Mouse (Mus musculus) urinary bladder, postnatal 10 days (tissue): ENCODE data around the gene Ncbp3.

Experiments used
- DNase-seq: peaks from one replicate; pipeline ENCODE4 v3.0.0; 2022; ENCODE audit warnings: low spot score

Gene Ncbp3

DNA sequence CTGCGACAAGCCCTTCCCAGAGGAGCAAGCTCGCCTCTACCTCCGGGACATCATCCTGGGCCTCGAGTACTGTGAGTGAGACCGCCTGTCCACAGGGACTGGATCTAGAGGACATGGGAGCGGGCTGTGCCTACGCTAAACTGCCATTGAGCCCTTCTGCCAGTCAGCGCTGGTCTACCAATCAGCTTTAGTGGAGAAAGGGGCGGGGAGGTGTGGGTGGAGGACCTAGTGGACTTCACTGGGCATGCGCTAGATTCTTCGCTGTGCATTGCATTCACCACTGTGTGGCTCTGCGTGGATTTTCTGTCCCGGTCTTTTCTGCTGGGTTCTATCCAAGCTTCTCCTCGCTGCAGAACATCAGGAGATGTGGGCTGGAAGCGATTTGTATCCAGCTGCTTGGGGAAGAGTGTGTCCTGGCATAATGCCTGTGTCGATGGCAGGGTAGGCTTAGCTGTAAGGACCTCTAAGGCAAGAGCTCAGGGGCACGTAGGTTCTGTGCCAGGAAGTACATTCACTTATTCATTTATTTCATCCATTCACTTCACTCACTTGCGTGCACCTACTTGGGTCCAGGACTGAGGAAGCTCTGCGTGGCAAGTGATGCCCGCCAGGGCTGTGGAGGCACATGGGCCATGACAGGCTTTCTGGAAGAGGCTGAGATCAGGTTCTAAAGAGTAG is 16.6 kb upstream of the Ncbp3 start:
- no peak for DNase-seq

- no peak for DNase-seq
Measured at GRCm38 (mm10) chr11:73031536-73031935, 16.0 kb upstream of the Ncbp3 start.

DNA sequence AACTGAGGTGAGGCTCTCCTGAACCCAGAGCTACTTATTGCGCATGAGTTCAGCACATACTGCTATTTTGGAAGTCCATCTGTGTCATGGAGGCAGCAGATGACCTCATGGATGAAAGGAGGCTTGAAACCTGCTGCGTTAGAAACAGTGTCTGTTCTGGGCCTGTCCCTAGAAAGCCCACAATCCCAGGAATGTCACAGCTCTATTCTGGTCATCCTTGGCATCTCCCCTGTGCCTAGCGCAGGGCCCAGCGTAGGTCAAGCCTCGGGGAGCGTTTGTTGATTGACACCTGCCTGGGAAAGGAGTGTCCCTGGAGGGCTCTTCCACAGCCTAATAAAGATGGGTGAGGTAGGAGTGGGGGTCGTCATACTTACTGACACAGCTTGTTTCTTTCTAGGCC is 11.5 kb upstream of the Ncbp3 start:
- DNase-seq, result no peak

DNA sequence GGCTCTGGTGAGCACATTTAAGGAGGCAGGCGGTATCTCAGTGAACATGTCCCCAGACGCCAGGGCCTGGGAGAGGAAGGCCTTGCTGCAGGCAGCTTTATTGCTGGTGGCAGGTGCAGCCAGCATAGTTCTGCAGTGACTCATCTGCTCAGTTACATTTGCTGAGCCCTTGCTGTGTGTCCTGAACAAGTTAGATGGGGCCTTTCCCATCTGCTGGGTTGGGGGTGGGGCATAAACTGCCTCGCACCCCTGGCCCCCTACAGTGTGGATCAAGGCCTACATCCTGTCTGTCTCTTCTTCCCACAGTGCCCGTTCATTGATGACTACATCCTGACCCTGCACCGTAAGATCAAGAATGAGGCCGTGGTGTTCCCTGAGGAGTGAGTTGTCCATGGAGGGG is 10.7 kb upstream of the Ncbp3 start:
- no peak for DNase-seq

DNA sequence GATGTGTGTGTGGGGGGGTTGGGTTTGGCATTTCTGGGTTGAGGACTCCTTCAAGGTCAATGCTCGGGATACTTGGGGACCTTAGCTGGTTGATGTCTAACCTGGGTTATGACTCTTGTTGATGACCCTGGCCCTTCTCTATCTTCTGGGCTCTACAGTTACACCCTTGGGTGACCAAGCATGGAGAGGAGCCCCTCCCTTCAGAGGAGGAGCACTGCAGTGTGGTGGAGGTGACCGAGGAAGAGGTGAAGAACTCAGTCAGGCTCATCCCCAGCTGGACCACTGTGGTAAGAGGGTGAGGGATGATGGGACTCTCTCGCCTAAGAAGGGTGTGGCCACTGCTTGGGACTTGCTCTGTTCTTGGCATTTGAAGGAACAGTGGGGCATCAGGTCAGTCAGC is 9.9 kb upstream of the Ncbp3 start:
- no peak for DNase-seq

GRCm38 (mm10) chr11:73039102-73039799 is 8.3 kb upstream of the Ncbp3 start:
- DNase-seq, result no peak

DNA sequence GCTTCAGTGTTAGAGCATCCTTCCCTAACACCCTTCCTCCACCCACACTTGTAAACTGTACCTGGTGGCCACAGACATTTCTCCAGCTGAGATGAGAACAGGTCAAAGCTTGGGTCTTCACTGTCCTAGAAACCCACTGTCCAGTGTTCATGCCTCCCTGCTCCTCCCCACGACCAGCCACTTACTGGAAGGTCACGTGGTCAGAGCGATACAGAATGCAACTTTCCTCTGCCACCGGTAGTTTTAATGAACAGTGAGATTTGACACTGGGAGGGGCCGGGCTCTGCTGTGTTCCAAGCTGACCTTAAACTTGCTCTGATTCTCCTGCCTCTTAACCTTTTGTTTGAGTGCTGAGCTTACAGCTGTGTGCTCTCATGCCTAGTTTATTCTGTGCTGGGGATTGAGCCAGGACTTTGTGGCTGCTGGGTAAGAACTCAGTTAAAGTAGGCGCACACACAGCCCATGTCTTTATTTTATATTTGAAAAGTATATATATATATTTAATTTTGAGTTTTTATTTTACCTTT is 3.3 kb upstream of the Ncbp3 start:
- DNase-seq, result no peak

- no peak for DNase-seq
Measured at GRCm38 (mm10) chr11:73044789-73045188, 2.8 kb upstream of the Ncbp3 start.

GRCm38 (mm10) chr11:73048030-73048876 is 670 bp downstream of the Ncbp3 start:
- DNase-seq, result no peak

- no peak for DNase-seq
Measured at GRCm38 (mm10) chr11:73049335-73049734, 1.8 kb downstream of the Ncbp3 start.

GRCm38 (mm10) chr11:73052795-73053194 is 5.2 kb downstream of the Ncbp3 start:
- no peak for DNase-seq

GRCm38 (mm10) chr11:73057701-73058100 is 10.1 kb downstream of the Ncbp3 start:
- no peak for DNase-seq

- DNase-seq, result no peak
Measured at GRCm38 (mm10) chr11:73059630-73060029, 12.0 kb downstream of the Ncbp3 start.

- DNase-seq, result no peak
Measured at GRCm38 (mm10) chr11:73061413-73061812, 13.8 kb downstream of the Ncbp3 start.

DNA sequence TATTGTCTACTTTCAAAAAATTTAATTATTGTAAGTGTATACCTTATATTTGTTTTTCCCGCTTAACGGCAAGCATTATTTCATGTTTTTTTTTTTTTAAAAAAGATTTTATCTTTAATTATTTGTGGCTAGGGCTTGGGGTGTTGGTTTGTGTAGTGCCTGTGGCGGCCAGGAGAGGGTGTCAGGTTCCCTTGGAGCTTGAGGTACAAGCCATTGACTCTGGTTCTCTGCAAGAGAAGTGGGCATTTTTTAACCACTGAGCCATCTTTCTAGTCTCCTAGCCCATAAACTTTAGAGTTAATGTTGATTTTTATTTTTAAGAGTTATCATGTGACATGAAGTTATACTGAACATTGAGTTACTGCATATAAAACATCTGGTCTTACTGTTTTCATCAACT is 24.3 kb downstream of the Ncbp3 start:
- no peak for DNase-seq

DNA sequence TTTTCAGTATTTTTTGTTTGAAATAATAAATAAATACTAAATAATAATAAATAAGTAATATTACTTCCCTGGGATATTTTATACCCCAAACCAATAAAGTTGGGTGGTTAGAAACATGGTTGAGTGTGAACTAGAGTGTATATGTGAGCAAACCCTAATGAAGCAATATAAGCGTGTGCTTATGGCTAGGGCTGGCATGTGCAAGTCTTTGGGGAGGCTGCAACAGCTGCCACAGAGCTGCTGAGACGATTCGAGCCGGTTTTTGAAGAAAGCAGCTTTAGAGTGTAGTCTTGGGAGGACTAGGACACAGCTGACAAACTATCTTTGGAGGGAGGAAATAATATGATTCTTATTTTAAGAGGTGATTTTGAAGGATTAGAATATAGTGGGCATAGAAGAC is 28.7 kb downstream of the Ncbp3 start:
- no peak for DNase-seq

DNA sequence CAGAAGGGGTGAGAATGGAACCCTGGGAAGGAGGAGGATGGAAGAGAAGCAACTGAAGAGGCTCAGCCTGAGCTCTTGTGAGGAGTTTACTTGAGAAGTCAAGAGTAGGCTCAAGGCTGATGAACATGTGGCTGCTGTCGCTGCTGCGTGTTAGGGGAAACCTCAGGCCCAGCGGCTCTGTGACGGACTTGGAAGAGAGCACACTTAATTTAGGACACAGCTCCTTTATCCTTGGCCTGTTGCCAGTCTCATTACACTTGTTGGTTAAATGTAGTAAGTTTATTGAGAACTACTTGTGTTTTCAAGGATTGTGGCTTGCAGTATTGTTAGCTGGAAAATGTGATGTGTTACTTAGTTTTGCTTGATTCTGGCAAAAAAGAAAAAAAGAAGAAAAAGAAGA is 29.1 kb downstream of the Ncbp3 start:
- DNase-seq, result no peak

DNA sequence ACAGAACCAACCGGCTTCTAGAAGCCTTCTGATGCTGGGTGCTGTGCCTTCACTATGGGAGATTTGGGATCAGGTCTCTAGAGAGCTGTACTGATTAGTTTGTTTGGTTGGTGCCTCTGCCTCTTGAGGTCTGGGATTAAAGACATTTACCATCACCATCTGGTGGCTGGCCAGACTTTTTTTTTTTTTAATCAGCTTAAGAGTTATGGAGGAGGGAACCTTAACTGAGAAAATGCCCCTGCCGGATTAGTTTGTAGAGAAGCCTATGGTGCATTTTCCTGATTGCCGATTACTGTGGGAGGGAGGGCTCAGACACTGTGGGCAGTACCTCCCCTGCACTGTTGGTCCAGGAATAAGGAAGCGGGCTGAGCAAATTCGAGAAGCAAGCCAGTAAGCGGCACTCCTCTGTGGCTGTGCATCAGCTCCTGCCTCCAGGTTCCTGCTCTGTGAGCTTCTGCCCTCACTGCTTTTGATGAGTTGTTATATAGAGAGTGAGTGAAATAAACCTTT is 29.7 kb downstream of the Ncbp3 start:
- DNase-seq, result no peak

DNA sequence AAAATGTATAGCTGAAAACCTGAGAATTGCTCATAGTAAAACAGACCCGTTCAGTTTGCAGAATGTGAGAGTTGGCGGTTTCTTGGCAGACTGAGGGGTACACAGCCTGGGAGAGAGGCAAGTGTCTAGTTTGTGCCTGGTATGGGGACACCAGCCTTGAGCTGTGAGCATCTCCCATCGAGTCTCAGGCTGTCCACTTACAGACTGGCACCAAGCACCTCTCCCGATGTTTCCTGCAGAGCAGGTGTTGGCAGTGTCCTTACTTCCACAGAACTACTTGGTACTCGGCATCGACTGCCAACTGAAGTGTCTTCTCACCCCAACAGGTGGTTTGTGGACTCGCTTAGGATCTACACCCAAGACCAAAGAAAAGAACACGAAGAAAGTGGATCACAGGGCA is 31.0 kb downstream of the Ncbp3 start:
- DNase-seq, result no peak

GRCm38 (mm10) chr11:73080306-73080705 is 32.7 kb downstream of the Ncbp3 start:
- DNase-seq, result no peak

GRCm38 (mm10) chr11:73084303-73084702 is 36.7 kb downstream of the Ncbp3 start:
- no peak for DNase-seq

DNA sequence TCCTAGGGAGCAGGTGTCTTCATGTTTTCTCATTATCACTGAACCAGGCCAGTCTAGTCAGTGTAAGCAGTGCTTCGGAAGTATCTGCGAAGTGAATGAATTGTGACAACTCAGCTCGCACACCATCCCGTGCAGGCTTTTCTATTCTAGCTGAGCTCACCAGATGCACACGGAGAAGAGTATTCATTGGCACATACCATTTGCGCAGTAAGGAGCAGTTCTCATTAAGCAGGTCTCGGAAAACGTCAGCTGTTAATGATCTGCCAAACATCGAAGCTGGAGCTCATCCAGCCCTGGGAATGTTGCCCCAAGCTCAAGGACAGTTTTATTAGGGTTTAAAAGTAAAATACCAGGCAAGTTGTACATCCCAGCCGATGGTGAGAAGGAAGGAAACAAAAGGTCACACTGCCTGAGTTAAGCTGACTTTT is 37.2 kb downstream of the Ncbp3 start:
- DNase-seq, result no peak

- DNase-seq, result no peak
Measured at GRCm38 (mm10) chr11:73085391-73085790, 37.8 kb downstream of the Ncbp3 start.
